Mouse (Mus musculus): ENCODE data around the gene Sh3glb2. TPM values are rescaled to one million over a fixed set of nuclear protein-coding genes. Genes with fewer than 3 reads are reported as not detected.
A peak's percentile ranks its signal among the peaks of the same experiment; 100 is the strongest.

Gene Sh3glb2
- total and polyA plus RNA-seq, 2 experiments from 2014 or later: 89.5 to 234 TPM

- no peak for DNase-seq (ENCODE audit: low spot score)
- TF ChIP-seq EP300 (IDR thresholded peaks at IDR 0.05; ENCODE audit: low read depth) (no peak), CTCF (IDR thresholded peaks at IDR 0.05; ENCODE audit: low read depth) (no peak)
- Histone ChIP-seq H3K36me3 (replicated peaks; ENCODE audit: control insufficient read depth, insufficient read depth, low read length) (peaks cover 24% of the 10 kb centered on the region), H3K9me3 (replicated peaks; ENCODE audit: control insufficient read depth, low read length) (no peaks in the 10 kb centered on the region), H3K4me1 (ENCODE audit: control insufficient read depth, insufficient read depth) (peaks cover 26% of the 10 kb centered on the region), H3K27me3 (ENCODE audit: control insufficient read depth, insufficient read depth, low read length) (no peaks in the 10 kb centered on the region), H3K4me3 (ENCODE audit: low read depth, low read length) (peak overlapping the region; percentile 84), H3K27ac (ENCODE audit: low read depth) (peak overlapping the region; percentile 84), H3K4me2 (ENCODE audit: low read depth, low read length) (peak overlapping the region; percentile 89), H3K9ac (replicated peaks; ENCODE audit: low read depth, low read length) (peak overlapping the region; percentile 65)
- 37% methylated on average over 8 of the region's 8 CpGs for WGBS
- ATAC-seq (ENCODE audit: insufficient read depth, low read depth): peak; percentile 40; the same call in 1 of the 2 replicates
Observed at GRCm38 (mm10) chr2:30357552-30358510, 1.3 kb downstream of the Sh3glb2 start.

- DNase-seq (ENCODE audit: low spot score) (no peak), ATAC-seq (ENCODE audit: insufficient read depth, low read depth) (no peak)
- no peak overlapping the region for H3K4me2 ChIP-seq (ENCODE audit: low read depth, low read length)
- no peak for TF ChIP-seq CTCF (IDR thresholded peaks at IDR 0.05; ENCODE audit: low read depth)
- no peak for TF ChIP-seq EP300 (IDR thresholded peaks at IDR 0.05; ENCODE audit: low read depth)
- peak overlapping the region; percentile 84; the same call in 1 of the 2 replicates for H3K27ac ChIP-seq (ENCODE audit: low read depth)
- H3K9me3 ChIP-seq (replicated peaks; ENCODE audit: control insufficient read depth, low read length): no peaks in the 10 kb centered on the region
- peaks cover 26% of the 10 kb centered on the region for H3K4me1 ChIP-seq (ENCODE audit: control insufficient read depth, insufficient read depth)
- H3K36me3 ChIP-seq (replicated peaks; ENCODE audit: control insufficient read depth, insufficient read depth, low read length): peaks cover 32% of the 10 kb centered on the region
- H3K9ac ChIP-seq (replicated peaks; ENCODE audit: low read depth, low read length): no peak overlapping the region; the same call in 1 of the 2 replicates
- 46% methylated on average over 9 of the region's 9 CpGs for WGBS
- no peaks in the 10 kb centered on the region for H3K27me3 ChIP-seq (ENCODE audit: control insufficient read depth, insufficient read depth, low read length)
- H3K4me3 ChIP-seq (ENCODE audit: low read depth, low read length): no peak overlapping the region
Observed at GRCm38 (mm10) chr2:30356906-30357305, 2.2 kb downstream of the Sh3glb2 start.

GRCm38 (mm10) chr2:30356266-30356665 is 2.9 kb downstream of the Sh3glb2 start:
- Histone ChIP-seq H3K9me3 (replicated peaks; ENCODE audit: control insufficient read depth, low read length) (no peaks in the 10 kb centered on the region), H3K4me1 (ENCODE audit: control insufficient read depth, insufficient read depth) (peaks cover 26% of the 10 kb centered on the region), H3K9ac (replicated peaks; ENCODE audit: low read depth, low read length) (no peak overlapping the region), H3K36me3 (replicated peaks; ENCODE audit: control insufficient read depth, insufficient read depth, low read length) (peaks cover 32% of the 10 kb centered on the region), H3K4me3 (ENCODE audit: low read depth, low read length) (no peak overlapping the region), H3K27ac (ENCODE audit: low read depth) (no peak overlapping the region), H3K4me2 (ENCODE audit: low read depth, low read length) (no peak overlapping the region), H3K27me3 (ENCODE audit: control insufficient read depth, insufficient read depth, low read length) (no peaks in the 10 kb centered on the region)
- no peak for ATAC-seq (ENCODE audit: insufficient read depth, low read depth)
- 41% methylated on average over 4 of the region's 4 CpGs for WGBS
- no peak for TF ChIP-seq EP300 (IDR thresholded peaks at IDR 0.05; ENCODE audit: low read depth)
- TF ChIP-seq CTCF (IDR thresholded peaks at IDR 0.05; ENCODE audit: low read depth): no peak
- no peak for DNase-seq (ENCODE audit: low spot score)

GRCm38 (mm10) chr2:30355861-30356260 is 3.3 kb downstream of the Sh3glb2 start:
- Histone ChIP-seq H3K36me3 (replicated peaks; ENCODE audit: control insufficient read depth, insufficient read depth, low read length) (peaks cover 32% of the 10 kb centered on the region), H3K4me3 (ENCODE audit: low read depth, low read length) (no peak overlapping the region), H3K27me3 (ENCODE audit: control insufficient read depth, insufficient read depth, low read length) (no peaks in the 10 kb centered on the region), H3K9ac (replicated peaks; ENCODE audit: low read depth, low read length) (no peak overlapping the region), H3K27ac (ENCODE audit: low read depth) (no peak overlapping the region), H3K4me2 (ENCODE audit: low read depth, low read length) (no peak overlapping the region), H3K9me3 (replicated peaks; ENCODE audit: control insufficient read depth, low read length) (no peaks in the 10 kb centered on the region), H3K4me1 (ENCODE audit: control insufficient read depth, insufficient read depth) (peaks cover 26% of the 10 kb centered on the region)
- TF ChIP-seq EP300 (IDR thresholded peaks at IDR 0.05; ENCODE audit: low read depth): no peak
- TF ChIP-seq CTCF (IDR thresholded peaks at IDR 0.05; ENCODE audit: low read depth): no peak
- ATAC-seq (ENCODE audit: insufficient read depth, low read depth) (no peak), DNase-seq (ENCODE audit: low spot score) (no peak)
- 55% methylated on average over 4 of the region's 4 CpGs for WGBS

- H3K4me3 ChIP-seq (ENCODE audit: low read depth, low read length): no peak overlapping the region
- ATAC-seq (ENCODE audit: insufficient read depth, low read depth): no peak
- no peak overlapping the region for H3K4me2 ChIP-seq (ENCODE audit: low read depth, low read length)
- H3K9ac ChIP-seq (replicated peaks; ENCODE audit: low read depth, low read length): no peak overlapping the region
- TF ChIP-seq CTCF (IDR thresholded peaks at IDR 0.05; ENCODE audit: low read depth) (peak; percentile 42), EP300 (IDR thresholded peaks at IDR 0.05; ENCODE audit: low read depth) (no peak)
- 0 out of 2 replicates have a peak, but pooled peaks cover under 1% of the 10 kb centered on the region for H3K4me1 ChIP-seq (ENCODE audit: control insufficient read depth, insufficient read depth)
- no peaks in the 10 kb centered on the region for H3K27me3 ChIP-seq (ENCODE audit: control insufficient read depth, insufficient read depth, low read length)
- WGBS: 45% methylated on average over 2 of the region's 2 CpGs
- no peaks in the 10 kb centered on the region for H3K9me3 ChIP-seq (replicated peaks; ENCODE audit: control insufficient read depth, low read length)
- H3K27ac ChIP-seq (ENCODE audit: low read depth): no peak overlapping the region
- DNase-seq (ENCODE audit: low spot score): peak; percentile 37
- H3K36me3 ChIP-seq (replicated peaks; ENCODE audit: control insufficient read depth, insufficient read depth, low read length): peaks cover 69% of the 10 kb centered on the region
Observed at GRCm38 (mm10) chr2:30351149-30351548, 8.0 kb downstream of the Sh3glb2 start.
